Mouse (Mus musculus): ENCODE data around the gene A930018P22Rik. TPM values are rescaled to one million over a fixed set of nuclear protein-coding genes. Genes with fewer than 3 reads are reported as not detected.

The A930018P22Rik gene
- polyA plus RNA-seq, 1 experiment from 2014 or later: not detected

DNA sequence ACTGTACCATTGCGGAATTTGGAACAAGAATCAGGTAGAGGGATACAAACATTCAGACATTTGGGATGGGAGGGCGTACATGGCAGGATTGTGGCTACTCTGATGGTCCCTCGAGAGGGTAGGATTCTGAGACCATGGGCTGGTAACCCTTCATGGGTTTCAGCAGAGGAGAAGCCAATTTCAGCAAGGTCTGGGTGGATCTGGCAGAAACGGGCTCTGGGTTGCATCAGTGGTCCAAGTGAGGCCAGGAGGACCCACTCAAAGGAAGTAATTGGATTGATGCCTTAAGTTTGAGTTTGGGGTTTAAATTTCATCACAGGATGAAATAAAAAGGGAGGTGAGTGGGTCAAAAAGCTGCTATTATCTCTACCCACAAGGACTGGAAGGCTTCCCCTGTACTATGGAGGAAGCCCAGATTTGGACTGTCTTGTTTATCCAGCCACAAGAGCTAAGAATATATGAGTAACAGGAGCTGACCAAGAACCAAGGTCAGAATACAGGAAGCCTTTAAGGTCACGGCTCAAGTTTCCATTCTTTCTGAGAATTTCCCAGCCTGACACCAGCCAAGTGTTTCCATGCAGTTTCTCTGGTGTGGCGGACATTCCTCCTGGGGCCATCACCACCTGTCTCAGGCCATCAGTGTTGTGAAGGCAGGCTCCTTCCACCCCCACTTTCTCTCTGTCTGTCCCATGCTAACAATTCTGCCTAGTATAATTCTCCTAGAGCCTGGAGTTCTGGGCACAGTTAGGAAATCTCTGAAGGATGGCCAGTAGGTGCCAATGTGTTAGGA, 28.2 kb downstream of the A930018P22Rik start:
- H3K27ac ChIP-seq (replicated peaks; ENCODE audit: low read depth, low read length): no peak overlapping the region
- no peaks in the 10 kb centered on the region for H3K9me3 ChIP-seq (replicated peaks; ENCODE audit: control insufficient read depth, low read length)
- WGBS: 69% methylated on average over 6 of the region's 6 CpGs
- H3K9ac ChIP-seq (replicated peaks; ENCODE audit: low read length): no peak overlapping the region
- no peaks in the 10 kb centered on the region for H3K36me3 ChIP-seq (replicated peaks; ENCODE audit: control insufficient read depth, insufficient read depth, low read depth, low read length)
- ATAC-seq (replicated peaks; ENCODE audit: insufficient number of reproducible peaks, low FRiP score, low TSS enrichment, low read depth): no peak
- no peaks in the 10 kb centered on the region for H3K27me3 ChIP-seq (ENCODE audit: control insufficient read depth, insufficient read depth, low read length)
- no peak overlapping the region for H3K4me2 ChIP-seq (ENCODE audit: low read depth, low read length)
- no peak for DNase-seq (ENCODE audit: low spot score)
- H3K4me3 ChIP-seq (ENCODE audit: low read depth, low read length): no peak overlapping the region
- H3K4me1 ChIP-seq (ENCODE audit: control insufficient read depth, insufficient read depth, low read length): no peaks in the 10 kb centered on the region

DNA sequence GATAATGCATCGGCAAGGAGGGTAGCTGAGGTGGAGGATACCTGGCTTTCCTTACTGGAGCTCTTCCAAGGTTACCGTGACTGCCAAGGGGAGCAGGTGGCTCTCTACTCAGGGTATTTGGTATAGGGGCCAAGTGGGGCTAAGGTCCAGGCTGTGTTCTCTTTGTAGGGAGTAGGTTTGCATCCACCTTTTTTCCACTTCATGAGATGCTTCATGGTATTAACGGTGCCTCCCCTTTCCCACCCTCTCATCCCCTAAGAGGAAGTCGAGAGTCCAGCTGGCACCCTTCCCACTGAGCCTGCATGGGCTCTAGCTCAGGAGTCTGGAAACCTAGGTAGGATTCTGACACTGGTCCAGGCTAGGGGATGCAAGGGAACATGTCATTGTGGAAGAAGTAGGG, 30.8 kb downstream of the A930018P22Rik start:
- Histone ChIP-seq H3K4me1 (ENCODE audit: control insufficient read depth, insufficient read depth, low read length) (no peaks in the 10 kb centered on the region), H3K4me2 (ENCODE audit: low read depth, low read length) (no peak overlapping the region), H3K4me3 (ENCODE audit: low read depth, low read length) (no peak overlapping the region), H3K27ac (replicated peaks; ENCODE audit: low read depth, low read length) (no peak overlapping the region), H3K9ac (replicated peaks; ENCODE audit: low read length) (no peak overlapping the region), H3K36me3 (replicated peaks; ENCODE audit: control insufficient read depth, insufficient read depth, low read depth, low read length) (no peaks in the 10 kb centered on the region), H3K9me3 (replicated peaks; ENCODE audit: control insufficient read depth, low read length) (no peaks in the 10 kb centered on the region), H3K27me3 (ENCODE audit: control insufficient read depth, insufficient read depth, low read length) (no peaks in the 10 kb centered on the region)
- DNase-seq (ENCODE audit: low spot score) (no peak), ATAC-seq (replicated peaks; ENCODE audit: insufficient number of reproducible peaks, low FRiP score, low TSS enrichment, low read depth) (no peak)
- WGBS: 87% methylated on average over 4 of the region's 4 CpGs

DNA sequence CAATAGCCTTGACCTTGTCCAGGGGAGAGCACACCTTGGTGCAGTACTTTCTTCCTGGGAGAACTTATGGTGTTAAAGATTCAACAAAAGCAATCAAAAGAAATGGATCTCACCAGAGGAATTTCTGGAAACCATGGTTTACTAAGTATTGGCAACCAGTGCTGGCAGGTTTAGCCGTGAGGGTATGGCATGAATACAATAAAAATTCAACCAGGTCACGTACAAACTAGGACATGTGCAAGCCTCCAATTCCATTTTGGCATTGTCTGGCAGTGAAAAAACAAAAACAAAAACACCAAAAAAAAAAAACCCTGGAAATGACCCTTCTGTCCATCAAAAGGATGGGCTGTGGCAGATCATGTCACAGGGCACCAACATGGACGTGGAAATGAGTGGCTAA, 31.3 kb downstream of the A930018P22Rik start:
- Histone ChIP-seq H3K36me3 (replicated peaks; ENCODE audit: control insufficient read depth, insufficient read depth, low read depth, low read length) (no peaks in the 10 kb centered on the region), H3K4me1 (ENCODE audit: control insufficient read depth, insufficient read depth, low read length) (no peaks in the 10 kb centered on the region), H3K27me3 (ENCODE audit: control insufficient read depth, insufficient read depth, low read length) (no peaks in the 10 kb centered on the region), H3K9ac (replicated peaks; ENCODE audit: low read length) (no peak overlapping the region), H3K4me3 (ENCODE audit: low read depth, low read length) (no peak overlapping the region), H3K27ac (replicated peaks; ENCODE audit: low read depth, low read length) (no peak overlapping the region), H3K9me3 (replicated peaks; ENCODE audit: control insufficient read depth, low read length) (no peaks in the 10 kb centered on the region), H3K4me2 (ENCODE audit: low read depth, low read length) (no peak overlapping the region)
- DNase-seq (ENCODE audit: low spot score): no peak
- 80% methylated on average over 3 of the region's 3 CpGs for WGBS
- ATAC-seq (replicated peaks; ENCODE audit: insufficient number of reproducible peaks, low FRiP score, low TSS enrichment, low read depth): no peak

DNA sequence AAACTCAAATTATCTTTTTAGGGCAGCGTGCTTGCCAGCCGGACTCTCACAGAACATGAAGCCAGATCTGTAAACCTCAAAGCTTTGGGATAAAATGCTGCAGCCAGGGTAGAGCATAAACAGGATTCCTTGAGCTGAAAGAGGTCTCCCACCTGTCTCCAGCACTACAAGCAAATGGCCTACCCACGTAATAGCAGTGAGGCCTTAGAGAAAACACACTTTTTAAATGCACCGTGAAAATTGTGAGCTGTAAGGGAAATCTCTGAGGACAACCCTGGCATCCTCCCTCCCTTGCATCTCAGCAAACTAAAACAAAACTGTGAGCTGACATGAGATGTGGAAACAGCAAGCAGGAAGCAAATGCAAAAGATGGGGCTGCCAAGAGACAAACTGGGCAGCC, 35.3 kb downstream of the A930018P22Rik start:
- Histone ChIP-seq H3K9me3 (replicated peaks; ENCODE audit: control insufficient read depth, low read length) (no peaks in the 10 kb centered on the region), H3K4me3 (ENCODE audit: low read depth, low read length) (no peak overlapping the region), H3K4me2 (ENCODE audit: low read depth, low read length) (no peak overlapping the region), H3K4me1 (ENCODE audit: control insufficient read depth, insufficient read depth, low read length) (no peaks in the 10 kb centered on the region), H3K27ac (replicated peaks; ENCODE audit: low read depth, low read length) (no peak overlapping the region), H3K27me3 (ENCODE audit: control insufficient read depth, insufficient read depth, low read length) (no peaks in the 10 kb centered on the region), H3K36me3 (replicated peaks; ENCODE audit: control insufficient read depth, insufficient read depth, low read depth, low read length) (no peaks in the 10 kb centered on the region), H3K9ac (replicated peaks; ENCODE audit: low read length) (no peak overlapping the region)
- ATAC-seq (replicated peaks; ENCODE audit: insufficient number of reproducible peaks, low FRiP score, low TSS enrichment, low read depth) (no peak), DNase-seq (ENCODE audit: low spot score) (no peak)
- 82% methylated on average over 4 of the region's 4 CpGs for whole genome bisulfite sequencing

DNA sequence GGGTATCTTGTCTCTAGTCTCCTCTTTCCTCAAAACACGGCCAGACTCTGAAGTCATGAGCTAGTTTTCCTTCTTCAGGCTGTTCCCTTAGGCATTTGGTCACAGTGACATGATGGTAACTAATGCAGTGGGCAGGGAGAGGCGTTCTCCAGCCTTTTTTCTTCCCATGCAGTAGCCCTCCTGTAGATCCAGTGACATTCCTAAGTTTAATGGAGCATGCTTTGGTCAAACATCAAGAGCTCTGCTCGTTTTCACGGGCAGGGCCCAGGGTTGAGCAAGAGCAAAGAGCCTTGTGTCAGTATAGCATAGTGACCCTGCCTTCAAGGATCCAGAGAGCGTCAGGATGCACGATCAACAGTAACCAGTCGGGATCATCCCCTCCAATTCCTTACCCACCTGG, 40.8 kb downstream of the A930018P22Rik start:
- Histone ChIP-seq H3K27ac (replicated peaks; ENCODE audit: low read depth, low read length) (no peak overlapping the region), H3K9me3 (replicated peaks; ENCODE audit: control insufficient read depth, low read length) (no peaks in the 10 kb centered on the region), H3K4me1 (ENCODE audit: control insufficient read depth, insufficient read depth, low read length) (no peaks in the 10 kb centered on the region), H3K4me3 (ENCODE audit: low read depth, low read length) (no peak overlapping the region), H3K27me3 (ENCODE audit: control insufficient read depth, insufficient read depth, low read length) (no peaks in the 10 kb centered on the region), H3K4me2 (ENCODE audit: low read depth, low read length) (no peak overlapping the region), H3K9ac (replicated peaks; ENCODE audit: low read length) (no peak overlapping the region), H3K36me3 (replicated peaks; ENCODE audit: control insufficient read depth, insufficient read depth, low read depth, low read length) (no peaks in the 10 kb centered on the region)
- no peak for DNase-seq (ENCODE audit: low spot score)
- no peak for ATAC-seq (replicated peaks; ENCODE audit: insufficient number of reproducible peaks, low FRiP score, low TSS enrichment, low read depth)
- WGBS: 78% methylated on average over 7 of the region's 7 CpGs

DNA sequence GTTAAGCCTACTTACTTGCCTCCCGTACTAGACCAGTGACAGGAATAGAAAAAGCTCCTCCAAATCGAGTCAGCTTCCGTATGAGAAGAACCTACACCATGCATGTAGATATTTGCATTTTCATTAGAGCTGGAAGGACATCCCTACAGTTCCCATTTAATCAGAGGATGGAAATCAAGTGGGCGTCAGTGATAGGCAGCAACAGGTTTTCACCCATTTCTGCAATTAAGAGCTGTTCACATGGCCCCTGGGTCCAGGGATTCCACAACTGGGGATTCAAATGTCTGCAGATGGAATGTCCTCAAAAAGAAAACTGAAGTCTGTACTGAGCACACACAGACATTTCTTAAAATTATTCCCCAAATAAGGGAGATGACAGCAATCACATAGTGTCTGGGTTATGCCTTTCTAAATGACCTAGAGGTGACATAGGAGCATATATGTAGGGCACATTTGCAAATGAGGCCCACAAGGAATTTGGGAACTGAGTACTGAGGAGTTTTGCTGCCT, 41.5 kb downstream of the A930018P22Rik start:
- no peaks in the 10 kb centered on the region for H3K36me3 ChIP-seq (replicated peaks; ENCODE audit: control insufficient read depth, insufficient read depth, low read depth, low read length)
- no peak overlapping the region for H3K9ac ChIP-seq (replicated peaks; ENCODE audit: low read length)
- 93% methylated on average over 4 of the region's 4 CpGs for WGBS
- no peak for ATAC-seq (replicated peaks; ENCODE audit: insufficient number of reproducible peaks, low FRiP score, low TSS enrichment, low read depth)
- no peaks in the 10 kb centered on the region for H3K9me3 ChIP-seq (replicated peaks; ENCODE audit: control insufficient read depth, low read length)
- no peaks in the 10 kb centered on the region for H3K27me3 ChIP-seq (ENCODE audit: control insufficient read depth, insufficient read depth, low read length)
- H3K4me1 ChIP-seq (ENCODE audit: control insufficient read depth, insufficient read depth, low read length): no peaks in the 10 kb centered on the region
- H3K4me2 ChIP-seq (ENCODE audit: low read depth, low read length): no peak overlapping the region
- no peak overlapping the region for H3K4me3 ChIP-seq (ENCODE audit: low read depth, low read length)
- no peak for DNase-seq (ENCODE audit: low spot score)
- no peak overlapping the region for H3K27ac ChIP-seq (replicated peaks; ENCODE audit: low read depth, low read length)

DNA sequence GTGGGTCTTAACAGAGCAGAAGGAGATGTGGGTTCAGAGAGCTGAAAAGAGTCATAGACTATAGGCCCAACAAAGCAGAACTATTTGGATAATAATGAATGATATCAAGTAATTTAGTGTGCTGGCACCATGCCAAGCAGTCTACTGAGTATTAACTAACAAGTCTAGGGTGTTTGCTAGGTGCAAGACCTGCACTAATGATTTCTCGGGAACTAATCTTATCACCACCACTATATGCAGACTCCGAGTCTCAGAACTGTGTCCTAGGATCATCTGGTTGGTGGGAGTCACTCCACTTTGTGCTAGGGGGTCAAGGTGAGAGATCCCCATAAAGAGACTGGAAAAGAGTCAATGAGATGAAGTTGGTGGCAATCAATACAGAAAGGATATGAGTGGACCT, 43.1 kb downstream of the A930018P22Rik start:
- Histone ChIP-seq H3K9me3 (replicated peaks; ENCODE audit: control insufficient read depth, low read length) (no peaks in the 10 kb centered on the region), H3K36me3 (replicated peaks; ENCODE audit: control insufficient read depth, insufficient read depth, low read depth, low read length) (no peaks in the 10 kb centered on the region), H3K4me1 (ENCODE audit: control insufficient read depth, insufficient read depth, low read length) (no peaks in the 10 kb centered on the region), H3K9ac (replicated peaks; ENCODE audit: low read length) (no peak overlapping the region), H3K4me3 (ENCODE audit: low read depth, low read length) (no peak overlapping the region), H3K27ac (replicated peaks; ENCODE audit: low read depth, low read length) (no peak overlapping the region), H3K27me3 (ENCODE audit: control insufficient read depth, insufficient read depth, low read length) (no peaks in the 10 kb centered on the region), H3K4me2 (ENCODE audit: low read depth, low read length) (no peak overlapping the region)
- DNase-seq (ENCODE audit: low spot score): no peak
- no peak for ATAC-seq (replicated peaks; ENCODE audit: insufficient number of reproducible peaks, low FRiP score, low TSS enrichment, low read depth)
- WGBS: 91% methylated on average over 2 of the region's 2 CpGs

DNA sequence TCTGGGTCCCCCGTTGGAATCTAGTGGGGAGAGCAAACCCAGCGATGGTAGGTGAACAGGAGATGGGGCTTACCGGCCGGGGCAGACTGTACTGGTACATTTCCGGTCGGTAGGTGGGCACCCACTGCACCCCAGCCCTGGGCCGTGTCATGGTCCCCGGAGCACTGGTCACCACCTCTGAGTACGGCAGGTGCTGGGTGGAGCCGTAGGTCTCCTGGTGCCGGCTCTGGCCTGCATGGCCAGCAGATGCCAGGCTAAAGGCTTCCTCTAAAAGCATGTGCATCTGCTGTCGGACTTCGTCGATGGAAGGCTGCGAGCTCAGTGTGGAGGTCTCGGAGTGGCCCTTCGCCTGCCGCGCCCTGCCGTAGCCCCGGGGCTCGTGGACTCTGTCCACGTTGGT, 45.2 kb downstream of the A930018P22Rik start:
- DNase-seq (ENCODE audit: low spot score) (no peak), ATAC-seq (replicated peaks; ENCODE audit: insufficient number of reproducible peaks, low FRiP score, low TSS enrichment, low read depth) (no peak; the same call in 1 of the 2 replicates)
- Histone ChIP-seq H3K27me3 (ENCODE audit: control insufficient read depth, insufficient read depth, low read length) (no peaks in the 10 kb centered on the region), H3K4me3 (ENCODE audit: low read depth, low read length) (no peak overlapping the region), H3K4me1 (ENCODE audit: control insufficient read depth, insufficient read depth, low read length) (no peaks in the 10 kb centered on the region), H3K27ac (replicated peaks; ENCODE audit: low read depth, low read length) (no peak overlapping the region), H3K4me2 (ENCODE audit: low read depth, low read length) (no peak overlapping the region), H3K9me3 (replicated peaks; ENCODE audit: control insufficient read depth, low read length) (no peaks in the 10 kb centered on the region), H3K9ac (replicated peaks; ENCODE audit: low read length) (no peak overlapping the region), H3K36me3 (replicated peaks; ENCODE audit: control insufficient read depth, insufficient read depth, low read depth, low read length) (no peaks in the 10 kb centered on the region)
- WGBS: 95% methylated on average over 23 of the region's 23 CpGs

Measured in embryonic facial prominence, embryonic 11.5 days (tissue).